Mouse (Mus musculus): ENCODE results near the gene Zmpste24. TPM values are rescaled to one million over a fixed set of nuclear protein-coding genes. Genes with fewer than 3 reads are reported as not detected.

Gene Zmpste24
- 27.7 to 30.4 TPM (median 29.3 TPM) in 4 replicates for total RNA-seq (2023; ENCODE audit: inconsistent age)

DNA sequence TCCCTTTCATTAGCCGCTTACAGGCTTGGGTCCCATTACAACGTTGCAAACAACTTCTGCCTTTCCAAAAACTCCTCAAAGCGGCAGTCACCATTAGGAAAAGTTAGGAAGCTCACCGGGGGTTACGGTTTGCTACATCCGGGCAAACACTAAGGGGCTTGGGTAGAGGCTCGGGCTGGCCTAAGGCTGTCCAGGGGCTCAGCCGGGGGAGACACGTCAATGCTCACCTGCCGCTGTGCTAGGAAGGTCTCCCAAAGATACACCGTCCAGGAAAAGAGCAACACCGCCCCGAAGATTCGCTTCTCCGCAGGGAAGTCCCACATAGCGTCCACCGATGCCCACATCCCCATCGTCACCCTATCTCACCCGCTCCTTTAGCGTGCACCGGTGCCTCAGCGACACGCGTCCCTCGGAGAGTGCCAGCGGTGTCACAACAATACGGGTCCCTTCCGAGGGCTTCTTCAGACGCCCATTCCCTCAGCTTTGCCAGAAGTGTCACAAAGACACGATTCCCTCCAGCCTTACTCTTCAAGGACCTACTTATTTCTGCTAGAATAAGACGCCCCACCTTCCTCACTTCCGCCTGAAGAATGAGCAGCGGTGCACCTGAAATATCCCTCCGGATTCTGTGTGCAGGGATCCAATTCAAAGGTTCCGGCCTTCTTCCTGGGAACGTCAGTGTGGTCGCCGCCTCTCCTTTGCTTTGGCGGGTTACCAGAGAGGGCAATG is at the start of gene Zmpste24:
Zmpste24 (minus strand) TSS at position 592 of the 729 bp plus-strand sequence.

DNA sequence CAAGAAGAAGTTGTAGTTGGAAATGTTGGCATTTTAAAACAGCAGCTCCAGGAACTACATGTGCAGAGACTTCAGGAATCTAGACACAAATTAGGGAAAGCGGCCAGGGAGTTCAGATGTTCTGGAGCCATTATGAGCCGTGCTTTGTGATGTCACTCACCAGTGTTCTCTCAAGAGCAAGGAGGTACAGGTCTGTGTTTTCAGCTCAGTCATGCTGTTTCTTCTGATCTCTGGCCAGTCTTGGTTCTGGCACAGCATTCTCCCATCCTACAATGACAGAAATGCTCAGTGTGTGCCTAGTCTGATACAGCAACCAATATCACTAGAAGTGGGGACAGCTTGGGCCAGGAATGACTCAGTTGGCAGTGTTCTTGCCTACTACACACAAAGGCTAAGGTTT is 11.1 kb upstream of the Zmpste24 start, which contains the start of gene Tmco2:
Tmco2 (minus strand) TSS at position 101 of the 400 bp plus-strand sequence.

DNA sequence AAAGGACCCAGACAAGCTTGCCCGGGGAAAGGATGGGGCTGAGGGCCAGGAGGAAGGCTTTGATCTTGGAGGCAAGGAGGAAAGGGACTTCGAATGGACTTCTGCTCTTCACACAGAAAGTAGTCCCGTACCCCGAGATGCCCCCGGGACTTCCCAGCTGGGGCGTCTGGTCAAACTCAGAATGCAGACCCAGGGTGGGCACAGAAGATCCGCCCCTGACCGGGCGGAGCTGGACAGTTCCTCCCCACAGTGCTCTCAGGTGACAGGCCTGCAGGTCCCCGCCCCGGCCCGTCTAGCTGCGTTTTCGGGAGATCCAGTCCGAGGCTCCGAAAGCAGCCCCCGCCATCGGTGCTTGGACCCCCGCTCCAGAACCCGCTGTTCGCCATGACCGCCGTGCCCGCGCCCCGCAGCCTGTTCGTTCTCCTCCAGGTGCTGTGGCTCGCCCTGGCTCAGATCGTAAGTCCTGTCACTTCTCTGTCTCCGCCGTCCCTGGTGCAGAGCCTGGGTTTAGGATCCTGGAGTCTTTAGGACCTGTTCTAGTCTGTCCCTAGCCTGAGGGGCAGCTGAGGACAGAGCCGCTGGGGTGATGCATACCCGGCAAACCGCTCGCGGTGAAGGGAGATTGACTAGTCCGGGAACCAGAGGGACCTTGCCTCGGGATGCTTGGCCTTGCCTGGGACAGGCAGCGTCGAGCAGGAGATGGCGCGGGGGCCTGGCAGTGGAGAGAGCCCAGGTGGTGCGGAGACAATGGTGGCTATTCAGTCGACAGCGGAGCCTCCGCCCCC is 58.5 kb downstream of the Zmpste24 start, which contains the start of gene Col9a2:
Col9a2 (plus strand) TSS at position 55 of the 785 bp plus-strand sequence.

DNA sequence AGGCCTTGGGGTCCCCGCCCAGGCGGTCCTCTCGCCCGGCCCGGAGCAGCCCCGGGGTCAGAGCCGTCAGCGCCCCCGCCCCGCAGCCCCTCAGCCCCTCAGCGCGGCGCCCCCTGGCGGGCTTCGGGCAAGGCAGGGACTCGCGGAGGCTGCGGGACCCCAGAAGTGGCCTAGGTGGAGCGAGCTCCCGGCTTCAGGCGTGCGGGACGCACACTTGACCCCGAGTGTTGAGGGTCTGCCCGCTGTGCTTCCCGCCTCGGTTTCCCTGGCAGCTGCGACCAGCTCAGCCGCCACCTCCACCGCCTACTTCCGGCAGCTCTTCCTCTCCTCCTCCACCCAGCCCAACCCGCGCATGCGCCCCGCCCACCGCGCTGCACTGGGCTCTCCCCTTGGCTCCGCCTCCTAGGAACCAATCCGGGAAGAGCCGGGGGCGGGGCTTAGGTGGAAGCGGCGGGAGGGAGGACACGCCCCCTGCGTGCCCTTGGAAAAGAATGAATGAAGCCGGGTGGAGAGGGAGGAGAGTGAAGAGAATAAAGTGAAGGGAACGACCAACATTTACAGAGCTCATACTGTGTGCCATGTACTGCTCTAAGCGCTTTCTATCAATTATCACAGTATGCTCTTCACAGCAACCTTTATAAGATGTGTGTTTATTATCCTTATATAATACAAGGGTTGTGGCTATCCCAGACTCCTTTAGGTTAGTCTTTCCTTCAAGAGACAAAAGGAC is 80.9 kb downstream of the Zmpste24 start, which contains the start of gene Smap2:
Smap2 (minus strand) TSS at position 320 of the 730 bp plus-strand sequence.

Other genes with a start within 250 kb of the Zmpste24 start
- gene Rims3, start 243.4 kb downstream of the Zmpste24 start, total RNA-seq (2023; ENCODE audit: inconsistent age) = 0.64 to 1.4 TPM (median 0.94 TPM) in 4 replicates
- 6.1 to 8.8 TPM (median 8.0 TPM) in 4 replicates for gene Exo5, start 173.2 kb downstream of the Zmpste24 start, total RNA-seq (2023; ENCODE audit: inconsistent age)
- gene Zfp69, start 146.5 kb downstream of the Zmpste24 start, total RNA-seq (2023; ENCODE audit: inconsistent age) = 6.4 to 10.7 TPM (median 8.8 TPM) in 4 replicates
- 368 to 391 TPM (median 374 TPM) in 4 replicates for gene Smap2, start 81.0 kb downstream of the Zmpste24 start, total RNA-seq (2023; ENCODE audit: inconsistent age)
- not detected in 4 replicates for gene Col9a2, start 58.9 kb downstream of the Zmpste24 start, total RNA-seq (2023; ENCODE audit: inconsistent age)
- 0.83 TPM in 1 of 4 replicates, not detected in the others for gene Tmco2, start 11.0 kb upstream of the Zmpste24 start, total RNA-seq (2023; ENCODE audit: inconsistent age)
- 64.4 to 72.4 TPM (median 67.7 TPM) in 4 replicates for gene Rlf, start 116.8 kb upstream of the Zmpste24 start, total RNA-seq (2023; ENCODE audit: inconsistent age)
- gene Gm12888, start 226.7 kb upstream of the Zmpste24 start, total RNA-seq (2023; ENCODE audit: inconsistent age) = not detected in 4 replicates

Measured in B cell, adult (primary cell).